Mouse (Mus musculus) G1E (cell line): Measurements from ENCODE around the gene Slc22a14. TPM values are rescaled to one million over a fixed set of nuclear protein-coding genes. Genes with fewer than 3 reads are reported as not detected.

Experiments used
- ATAC-seq: 2 replicates; pipeline ENCODE4 v1.8.0; 2016; ENCODE audit warnings: mild to moderate bottlenecking; ENCODE audit not compliant: insufficient number of reproducible peaks, poor library complexity, low FRiP score, severe bottlenecking; ENCODE audit errors: extremely low read depth
- DNase-seq: peaks from one replicate; pipeline ENCODE4 v3.0.0; 2012; ENCODE audit warnings: low spot score
- H3K27me3 ChIP-seq: 2 replicates; pipeline ENCODE4 v1.6.1; 2012; ENCODE audit warnings: mild to moderate bottlenecking, low read length, inconsistent platforms; ENCODE audit not compliant: insufficient read depth
- H3K36me3 ChIP-seq: replicated peaks from 2 replicates; pipeline ENCODE3; 2012; ENCODE audit warnings: mild to moderate bottlenecking, inconsistent platforms
- H3K4me1 ChIP-seq: 2 replicates; pipeline ENCODE4 v1.6.1; 2012; ENCODE audit warnings: low read depth, low read length, inconsistent platforms, mixed read lengths; ENCODE audit not compliant: insufficient read depth
- H3K4me3 ChIP-seq: 2 replicates; pipeline ENCODE4 v1.5.1; 2012; ENCODE audit warnings: low read depth, mild to moderate bottlenecking, inconsistent platforms, low read length, moderate library complexity, mixed read lengths
- H3K9me3 ChIP-seq: replicated peaks from 2 replicates; pipeline ENCODE4 v1.6.1; 2012; ENCODE audit warnings: inconsistent platforms
- CTCF ChIP-seq: IDR thresholded peaks from 2 replicates; pipeline ENCODE4 v1.5.1; 2012; ENCODE audit warnings: low read depth, low read length, inconsistent platforms, mixed read lengths
- GATA1 ChIP-seq: IDR thresholded peaks from 2 replicates; pipeline ENCODE4 v1.6.1; 2012; ENCODE audit warnings: borderline replicate concordance, low read length, inconsistent platforms, mixed read lengths
- GATA2 ChIP-seq: IDR thresholded peaks from 2 replicates; pipeline ENCODE4 v1.6.1; 2012; ENCODE audit warnings: low read depth, low read length, inconsistent platforms, borderline replicate concordance
- POLR2AphosphoS5 ChIP-seq: IDR thresholded peaks from 2 replicates; pipeline ENCODE4 v1.6.1; 2012; ENCODE audit warnings: low read depth, low read length, inconsistent platforms; ENCODE audit not compliant: insufficient replicate concordance
- TAL1 ChIP-seq: conservative IDR thresholded peaks from 2 replicates; pipeline ENCODE4 v1.6.1; 2012; ENCODE audit warnings: low read depth, low read length, inconsistent platforms, mixed read lengths
- polyA plus RNA-seq: library from polyadenylated mRNA; stranded (reverse); fragments of >175 nt; gene quantifications from 2 replicates; pipeline ENCODE4 v1.2.3, GENCODE M21; 2012
- total RNA-seq, 2 experiments: library from RNA; stranded (forward) in 1 of 2; stranded (reverse) in 1 of 2; fragments of 200-1000 nt in 1 of 2; fragments of >200 nt in 1 of 2; fragmentation: Nextera tagmentation in 1 of 2; gene quantifications; 2 replicates each; pipeline ENCODE4 v1.2.3; 2014 to 2017

Gene Slc22a14
- total and polyA plus RNA-seq, 3 experiments = not detected

GRCm38 (mm10) chr9:119143372-119143771 lies 222.0 kb downstream of the Slc22a14 start:
- H3K4me3 ChIP-seq = no peak overlapping the region
- ATAC-seq (no peak), DNase-seq (no peak)
- TF ChIP-seq CTCF (no peak), POLR2AphosphoS5 (no peak), TAL1 (no peak), GATA1 (no peak), GATA2 (no peak)
- H3K36me3 ChIP-seq = no peaks in the 10 kb centered on the region
- no peaks in the 10 kb centered on the region for H3K4me1 ChIP-seq
- peaks cover 99% of the 10 kb centered on the region for H3K9me3 ChIP-seq
- peaks cover 4% of the 10 kb centered on the region; the same call in 1 of the 2 replicates for H3K27me3 ChIP-seq

- H3K36me3 ChIP-seq = no peaks in the 10 kb centered on the region
- no peak for TF ChIP-seq CTCF
- TF ChIP-seq GATA1 = no peak
- no peak for TF ChIP-seq POLR2AphosphoS5
- TF ChIP-seq TAL1 = no peak
- TF ChIP-seq GATA2 = no peak
- DNase-seq = no peak
Measured at GRCm38 (mm10) chr9:119142066-119142465, 223.3 kb downstream of the Slc22a14 start.

GRCm38 (mm10) chr9:119138836-119139235 lies 226.5 kb downstream of the Slc22a14 start:
- Histone ChIP-seq H3K36me3 (no peaks in the 10 kb centered on the region), H3K4me3 (no peak overlapping the region), H3K27me3 (no peaks in the 10 kb centered on the region; the same call in 1 of the 2 replicates), H3K9me3 (peaks cover 96% of the 10 kb centered on the region), H3K4me1 (no peaks in the 10 kb centered on the region; the same call in 1 of the 2 replicates)
- no peak for TF ChIP-seq GATA1
- TF ChIP-seq GATA2 = no peak
- TF ChIP-seq CTCF = no peak
- ATAC-seq = no peak
- DNase-seq = no peak

More at GRCm38 (mm10) chr9:119142066-119142465, 223.3 kb downstream of the Slc22a14 start:
- ATAC-seq = no peak
- no peaks in the 10 kb centered on the region; the same call in 1 of the 2 replicates for H3K4me1 ChIP-seq
- H3K9me3 ChIP-seq = peaks cover 98% of the 10 kb centered on the region
- no peak overlapping the region for H3K4me3 ChIP-seq
- H3K27me3 ChIP-seq = peaks cover 2% of the 10 kb centered on the region; the same call in 1 of the 2 replicates

GRCm38 (mm10) chr9:119130692-119131091 lies 234.7 kb downstream of the Slc22a14 start:
- DNase-seq (no peak), ATAC-seq (no peak)

GRCm38 (mm10) chr9:119128436-119129181 lies 236.7 kb downstream of the Slc22a14 start:
- no peak for TF ChIP-seq GATA1
- no peak for TF ChIP-seq POLR2AphosphoS5
- no peak for TF ChIP-seq TAL1
- TF ChIP-seq GATA2 = no peak
- no peak for TF ChIP-seq CTCF
- DNase-seq = no peak
- Histone ChIP-seq H3K27me3 (no peaks in the 10 kb centered on the region), H3K36me3 (no peaks in the 10 kb centered on the region), H3K9me3 (peaks cover 91% of the 10 kb centered on the region), H3K4me1 (no peaks in the 10 kb centered on the region), H3K4me3 (no peak overlapping the region)
- ATAC-seq = no peak

More at GRCm38 (mm10) chr9:119130692-119131091, 234.7 kb downstream of the Slc22a14 start:
- H3K4me1 ChIP-seq = no peaks in the 10 kb centered on the region
- H3K4me3 ChIP-seq = no peak overlapping the region
- no peaks in the 10 kb centered on the region for H3K27me3 ChIP-seq
- TF ChIP-seq TAL1 (no peak), GATA1 (no peak), GATA2 (no peak), CTCF (no peak), POLR2AphosphoS5 (no peak)
- no peaks in the 10 kb centered on the region for H3K36me3 ChIP-seq
- H3K9me3 ChIP-seq = peaks cover 89% of the 10 kb centered on the region

GRCm38 (mm10) chr9:119122596-119123369 lies 242.6 kb downstream of the Slc22a14 start:
- Histone ChIP-seq H3K9me3 (peaks cover 95% of the 10 kb centered on the region), H3K4me3 (no peak overlapping the region), H3K4me1 (no peaks in the 10 kb centered on the region), H3K27me3 (peaks cover 2% of the 10 kb centered on the region; the same call in 1 of the 2 replicates), H3K36me3 (no peaks in the 10 kb centered on the region)
- ATAC-seq (no peak), DNase-seq (no peak)
- TF ChIP-seq GATA1 (no peak), CTCF (no peak), GATA2 (no peak), TAL1 (no peak), POLR2AphosphoS5 (no peak)
